Mouse (Mus musculus) ES-E14 (cell line): ENCODE measurements at regions not wholly inside any gene's neighbourhood (a gene's known extent, or its start where the extent isn't known, plus 50 kb on each side); places are given as distances from the start of the nearest gene placed in this dataset.

Experiments
- DNase-seq: peaks from one replicate; pipeline ENCODE4 v3.0.0-alpha.2; 2013; ENCODE audit warnings: low read depth, low spot score
- H3K27ac ChIP-seq: 2 replicates; pipeline ENCODE4 v1.5.1; 2012; ENCODE audit warnings: low read depth, mild to moderate bottlenecking, low read length, moderate library complexity, mixed read lengths; ENCODE audit not compliant: poor library complexity, insufficient read depth, severe bottlenecking
- H3K36me3 ChIP-seq: 2 replicates; pipeline ENCODE4 v1.6.1; 2012; ENCODE audit warnings: mild to moderate bottlenecking, low read length, moderate library complexity, mixed read lengths; ENCODE audit not compliant: control insufficient read depth, poor library complexity, insufficient read depth, severe bottlenecking
- H3K4me1 ChIP-seq, 2 experiments: fragments of 150-350 bp in 1 of 2; sonication (generic) in 1 of 2; 2 replicates each; pipeline ENCODE4 v1.6.1; 2012; ENCODE audit warnings: low read length in 2 of 2, mild to moderate bottlenecking in 1 of 2, mixed read lengths in 1 of 2; ENCODE audit not compliant: control insufficient read depth in 2 of 2, insufficient read depth in 2 of 2, poor library complexity in 1 of 2
- H3K4me3 ChIP-seq, 2 experiments: fragments of 150-350 bp in 1 of 2; sonication (generic) in 1 of 2; 2 replicates each; pipeline ENCODE4 v1.5.1; 2012; ENCODE audit warnings: low read length in 2 of 2, low read depth in 1 of 2, mild to moderate bottlenecking in 1 of 2, mixed read lengths in 1 of 2; ENCODE audit not compliant: insufficient read depth in 1 of 2, poor library complexity in 1 of 2, severe bottlenecking in 1 of 2
- H3K9ac ChIP-seq: 2 replicates; pipeline ENCODE4 v1.6.1; 2012; ENCODE audit warnings: low read depth, mild to moderate bottlenecking, low read length, mixed read lengths; ENCODE audit not compliant: poor library complexity, insufficient read depth, severe bottlenecking
- H3K9me3 ChIP-seq: fragments of 150-350 bp; sonication (generic); 2 replicates; pipeline ENCODE4 v1.6.1; 2012; ENCODE audit warnings: low read depth, mild to moderate bottlenecking, low read length; ENCODE audit not compliant: control insufficient read depth, insufficient read depth
- CHD2 ChIP-seq: IDR thresholded peaks from 2 replicates; pipeline ENCODE4 v1.6.1; 2014; ENCODE audit warnings: mild to moderate bottlenecking, low read depth, low read length, inconsistent platforms
- HCFC1 ChIP-seq: IDR thresholded peaks from 2 replicates; pipeline ENCODE4 v1.6.1; 2012; ENCODE audit warnings: low read length, inconsistent platforms, borderline replicate concordance; ENCODE audit not compliant: insufficient read depth
- MAFK ChIP-seq: IDR thresholded peaks from 2 replicates; pipeline ENCODE4 v1.6.1; 2014; ENCODE audit warnings: mild to moderate bottlenecking, low read depth, low read length, inconsistent platforms; ENCODE audit not compliant: insufficient read depth
- ZC3H11A ChIP-seq: IDR thresholded peaks from 2 replicates; pipeline ENCODE4 v1.6.1; 2012; ENCODE audit warnings: low read depth, mild to moderate bottlenecking, inconsistent platforms, low read length, borderline replicate concordance
- ZNF384 ChIP-seq: IDR thresholded peaks from 2 replicates; pipeline ENCODE4 v1.6.1; 2012; ENCODE audit warnings: low read depth, low read length, inconsistent platforms
- in situ Hi-C, 2 experiments: fragments of 600-800 bp; cut with MboI; formaldehyde crosslinking; loops; one replicate each; pipeline ENCODE4 v1.15.1; 2025; ENCODE audit warnings: low sequenced_read_pairs in 2 of 2, inconsistent platforms in 1 of 2; ENCODE audit not compliant: unreplicated experiment in 2 of 2

GRCm38 (mm10) chr3:22815842-22816241, 739.4 kb downstream of the Tbl1xr1 start:
- DNase-seq = no peak
- in situ Hi-C loops = no loop called here

GRCm38 (mm10) chr3:22826485-22826884, 750.0 kb downstream of the Tbl1xr1 start:
- Histone ChIP-seq H3K4me3 (no peak overlapping the region), H3K4me1 (no peaks in the 10 kb centered on the region), H3K9ac (no peak overlapping the region), H3K36me3 (no peaks in the 10 kb centered on the region), H3K9me3 (no peaks in the 10 kb centered on the region), H3K27ac (no peak overlapping the region)
- no peak for DNase-seq
- TF ChIP-seq HCFC1 (no peak), CHD2 (no peak), ZNF384 (no peak), MAFK (no peak), ZC3H11A (no peak)
- in situ Hi-C loops = no loop called here

More at GRCm38 (mm10) chr3:22815842-22816241, 739.4 kb downstream of the Tbl1xr1 start:
- Histone ChIP-seq H3K9ac (no peak overlapping the region), H3K9me3 (no peaks in the 10 kb centered on the region), H3K27ac (no peak overlapping the region), H3K4me1 (no peaks in the 10 kb centered on the region), H3K36me3 (no peaks in the 10 kb centered on the region), H3K4me3 (no peak overlapping the region)
- no peak for TF ChIP-seq CHD2
- TF ChIP-seq MAFK = no peak

GRCm38 (mm10) chr3:22838986-22839385, 762.5 kb downstream of the Tbl1xr1 start:
- no peak for DNase-seq
- H3K27ac ChIP-seq = no peak overlapping the region
- H3K9me3 ChIP-seq = no peaks in the 10 kb centered on the region
- TF ChIP-seq HCFC1 (no peak), MAFK (no peak), CHD2 (no peak), ZC3H11A (no peak), ZNF384 (no peak)
- no peak overlapping the region for H3K9ac ChIP-seq
- in situ Hi-C loops = no loop called here
- no peak overlapping the region for H3K4me3 ChIP-seq
- no peaks in the 10 kb centered on the region for H3K4me1 ChIP-seq
- no peaks in the 10 kb centered on the region for H3K36me3 ChIP-seq

GRCm38 (mm10) chr3:22850474-22850873, 774.0 kb downstream of the Tbl1xr1 start:
- Histone ChIP-seq H3K4me3 (no peak overlapping the region), H3K9me3 (no peaks in the 10 kb centered on the region), H3K9ac (no peak overlapping the region), H3K27ac (no peak overlapping the region), H3K4me1 (no peaks in the 10 kb centered on the region), H3K36me3 (no peaks in the 10 kb centered on the region)
- TF ChIP-seq MAFK (no peak), ZNF384 (no peak), HCFC1 (no peak), CHD2 (no peak)
- in situ Hi-C loops = no loop called here
- no peak for DNase-seq

DNA sequence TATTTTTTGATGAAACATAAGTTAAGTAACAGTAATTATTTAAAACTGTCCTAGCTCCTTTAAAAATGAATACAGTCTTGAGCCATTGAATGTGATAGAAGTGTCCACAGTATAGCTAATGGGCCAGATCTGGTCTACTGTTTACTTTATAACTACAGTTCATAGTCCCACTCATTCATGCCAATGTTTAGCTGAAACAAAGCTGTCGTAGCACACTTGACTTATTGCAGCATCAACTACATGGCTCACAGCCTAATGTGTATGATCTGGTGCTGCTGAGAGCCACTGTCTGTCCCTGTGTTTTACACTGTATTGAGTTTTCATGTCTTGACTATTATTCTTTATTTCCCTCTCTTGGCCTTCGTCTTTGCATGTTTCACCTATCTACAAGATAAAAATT, 787.1 kb downstream of the Tbl1xr1 start:
- in situ Hi-C loops = no loop called here
- TF ChIP-seq ZC3H11A = no peak
- TF ChIP-seq CHD2 = no peak
- TF ChIP-seq HCFC1 = no peak
- no peak for TF ChIP-seq MAFK
- TF ChIP-seq ZNF384 = no peak
- H3K4me3 ChIP-seq = no peak overlapping the region

More for the DNA sequence above, 787.1 kb downstream of the Tbl1xr1 start:
- no peaks in the 10 kb centered on the region for H3K4me1 ChIP-seq
- no peak for DNase-seq
- no peaks in the 10 kb centered on the region for H3K36me3 ChIP-seq
- no peaks in the 10 kb centered on the region for H3K9me3 ChIP-seq
- no peak overlapping the region for H3K27ac ChIP-seq
- H3K9ac ChIP-seq = no peak overlapping the region
